Mouse (Mus musculus) hindbrain, postnatal 0 days (tissue): Measurements from ENCODE around the gene Pkp3. TPM values are rescaled to one million over a fixed set of nuclear protein-coding genes. Genes with fewer than 3 reads are reported as not detected.

Experiments
- ATAC-seq: fragments of 200-750 bp; cut with Nextera tagmentation; 2 replicates; pipeline ENCODE4 v1.8.0; 2017; ENCODE audit warnings: mild to moderate bottlenecking, moderate TSS enrichment, moderate library complexity
- DNase-seq: peaks from one replicate; pipeline ENCODE4 v3.0.0-alpha.2; 2015; ENCODE audit warnings: low spot score
- H3K27ac ChIP-seq: fragments of 300-500 bp; sonication (generic); 2 replicates; pipeline ENCODE4 v1.5.1; 2014; ENCODE audit warnings: mild to moderate bottlenecking
- H3K27me3 ChIP-seq: fragments of 300-500 bp; sonication (generic); 2 replicates; pipeline ENCODE4 v1.6.1; 2014; ENCODE audit warnings: low read length, mixed read lengths; ENCODE audit not compliant: insufficient read depth
- H3K36me3 ChIP-seq: fragments of 300-500 bp; sonication (generic); 2 replicates; pipeline ENCODE4 v1.6.1; 2014; ENCODE audit warnings: low read length, mixed read lengths; ENCODE audit not compliant: insufficient read depth
- H3K4me1 ChIP-seq: fragments of 300-500 bp; sonication (generic); 2 replicates; pipeline ENCODE4 v1.6.1; 2014; ENCODE audit warnings: antibody characterized with exemption, low read length, mixed read lengths; ENCODE audit not compliant: insufficient read depth
- H3K4me2 ChIP-seq: fragments of 300-500 bp; sonication (generic); 2 replicates; pipeline ENCODE4 v1.6.1; 2014; ENCODE audit warnings: low read depth, mild to moderate bottlenecking, low read length, moderate library complexity, mixed read lengths
- H3K4me3 ChIP-seq: fragments of 300-500 bp; sonication (generic); 2 replicates; pipeline ENCODE4 v1.5.1; 2014; ENCODE audit warnings: low read length
- H3K9ac ChIP-seq: fragments of 300-500 bp; sonication (generic); replicated peaks from 2 replicates; pipeline ENCODE4 v1.6.1; 2014; ENCODE audit warnings: mild to moderate bottlenecking, low read length, moderate library complexity, mixed read lengths
- H3K9me3 ChIP-seq: fragments of 300-500 bp; sonication (generic); 2 replicates; pipeline ENCODE4 v1.6.1; 2016; ENCODE audit warnings: low read length, mixed read lengths
- CTCF ChIP-seq: IDR thresholded peaks from 2 replicates; pipeline ENCODE4 v1.5.1; 2016; ENCODE audit warnings: antibody characterized with exemption, control low read depth, low read depth
- WGBS: fragments of 180-500 bp; shearing (Covaris S2); extraction: QIAGEN DNeasy Blood & Tissue Kit; methylation state at CpG from one replicate; pipeline ENCODE4 v1.1.7; 2014; 5-methylcytosine and 5-hydroxymethylcytosine counted together
- polyA plus RNA-seq: library from polyadenylated mRNA; unstranded; fragments of >200 nt; fragmentation: Nextera tagmentation; extraction: Ambion mirVana; gene quantifications from 2 replicates; pipeline ENCODE4 v1.2.1, GENCODE M21; 2015
- total RNA-seq: library from RNA; depleted of rRNA; stranded (reverse); fragments of >200 nt; gene quantifications from 2 replicates; pipeline ENCODE4 v1.2.3, GENCODE M21; 2014

Pkp3 gene
- total and polyA plus RNA-seq, 2 experiments from 2014 or later = 0.29 to 0.58 TPM

GRCm38 (mm10) chr7:141099911-141100691, 22.1 kb downstream of the Pkp3 start, which contains the start of gene Sigirr:
Gene Sigirr (minus strand): TSS chr7:141100572.
- ATAC-seq = peak; percentile 79
- 1% methylated on average over 56 of the region's 56 CpGs for WGBS
- Histone ChIP-seq H3K9ac (peak within 1 kb of the TSS; percentile 28; the same call in 1 of the 2 replicates), H3K27ac (no peak within 1 kb of the TSS), H3K36me3 (no peaks in the 10 kb centered on the region), H3K4me3 (peak within 1 kb of the TSS; percentile 43), H3K4me1 (peaks cover 4% of the 10 kb centered on the region), H3K9me3 (no peaks in the 10 kb centered on the region), H3K4me2 (peak within 1 kb of the TSS; percentile 63), H3K27me3 (0 out of 2 replicates have a peak, but pooled peaks cover 7% of the 10 kb centered on the region)
- DNase-seq = peak; percentile 69
- TF ChIP-seq CTCF = no peak

GRCm38 (mm10) chr7:141103161-141103560, 25.1 kb downstream of the Pkp3 start:
- no peaks in the 10 kb centered on the region for H3K36me3 ChIP-seq
- 77% methylated on average over 3 of the region's 3 CpGs for WGBS
- H3K27me3 ChIP-seq = 0 out of 2 replicates have a peak, but pooled peaks cover 7% of the 10 kb centered on the region

GRCm38 (mm10) chr7:141115874-141116273, 37.9 kb downstream of the Pkp3 start:
- no peaks in the 10 kb centered on the region for H3K4me1 ChIP-seq
- WGBS = 83% methylated on average over 9 of the region's 9 CpGs
- no peak for TF ChIP-seq CTCF

More at GRCm38 (mm10) chr7:141103161-141103560, 25.1 kb downstream of the Pkp3 start:
- H3K27ac ChIP-seq = no peak overlapping the region
- no peak overlapping the region for H3K4me2 ChIP-seq
- ATAC-seq = no peak
- H3K9ac ChIP-seq = no peak overlapping the region
- H3K4me3 ChIP-seq = no peak overlapping the region
- no peaks in the 10 kb centered on the region for H3K9me3 ChIP-seq
- TF ChIP-seq CTCF = no peak
- no peak for DNase-seq
- H3K4me1 ChIP-seq = peaks cover 4% of the 10 kb centered on the region

GRCm38 (mm10) chr7:141117636-141118035, 39.6 kb downstream of the Pkp3 start, which contains the start of gene Ano9:
Gene Ano9 (minus strand): TSS chr7:141117806.
- ATAC-seq (no peak), DNase-seq (no peak)
- 24% methylated on average over 9 of the region's 9 CpGs for WGBS
- H3K4me2 ChIP-seq = no peak within 1 kb of the TSS
- no peaks in the 10 kb centered on the region for H3K4me1 ChIP-seq
- no peak within 1 kb of the TSS for H3K9ac ChIP-seq
- H3K9me3 ChIP-seq = no peaks in the 10 kb centered on the region
- H3K27ac ChIP-seq = no peak within 1 kb of the TSS
- H3K27me3 ChIP-seq = no peaks in the 10 kb centered on the region
- no peak within 1 kb of the TSS for H3K4me3 ChIP-seq
- TF ChIP-seq CTCF = no peak
- H3K36me3 ChIP-seq = no peaks in the 10 kb centered on the region

More at GRCm38 (mm10) chr7:141115874-141116273, 37.9 kb downstream of the Pkp3 start:
- Histone ChIP-seq H3K4me2 (no peak overlapping the region), H3K9ac (no peak overlapping the region), H3K27ac (no peak overlapping the region), H3K36me3 (no peaks in the 10 kb centered on the region), H3K4me3 (no peak overlapping the region), H3K27me3 (no peaks in the 10 kb centered on the region), H3K9me3 (no peaks in the 10 kb centered on the region)
- DNase-seq (no peak), ATAC-seq (no peak)

GRCm38 (mm10) chr7:141119487-141119886, 41.5 kb downstream of the Pkp3 start:
- 71% methylated on average over 3 of the region's 3 CpGs for WGBS
- H3K9me3 ChIP-seq = no peaks in the 10 kb centered on the region
- H3K4me2 ChIP-seq = no peak overlapping the region
- H3K36me3 ChIP-seq = no peaks in the 10 kb centered on the region
- no peaks in the 10 kb centered on the region for H3K27me3 ChIP-seq
- H3K4me1 ChIP-seq = no peaks in the 10 kb centered on the region
- DNase-seq (peak; percentile 5), ATAC-seq (no peak)
- H3K27ac ChIP-seq = no peak overlapping the region
- H3K4me3 ChIP-seq = no peak overlapping the region
- no peak for TF ChIP-seq CTCF
- H3K9ac ChIP-seq = no peak overlapping the region

GRCm38 (mm10) chr7:141120605-141121004, 42.6 kb downstream of the Pkp3 start:
- no peak overlapping the region for H3K9ac ChIP-seq

GRCm38 (mm10) chr7:141121051-141121531, 43.1 kb downstream of the Pkp3 start:
- Histone ChIP-seq H3K4me3 (no peak overlapping the region), H3K36me3 (no peaks in the 10 kb centered on the region), H3K9me3 (no peaks in the 10 kb centered on the region), H3K4me2 (no peak overlapping the region), H3K27ac (no peak overlapping the region), H3K4me1 (no peaks in the 10 kb centered on the region), H3K9ac (no peak overlapping the region), H3K27me3 (no peaks in the 10 kb centered on the region)
- no peak for TF ChIP-seq CTCF
- 79% methylated on average over 5 of the region's 5 CpGs for WGBS
- ATAC-seq (no peak), DNase-seq (no peak)

More at GRCm38 (mm10) chr7:141120605-141121004, 42.6 kb downstream of the Pkp3 start:
- Histone ChIP-seq H3K27me3 (no peaks in the 10 kb centered on the region), H3K4me2 (no peak overlapping the region), H3K4me3 (no peak overlapping the region), H3K4me1 (no peaks in the 10 kb centered on the region), H3K36me3 (no peaks in the 10 kb centered on the region), H3K27ac (no peak overlapping the region), H3K9me3 (no peaks in the 10 kb centered on the region)
- 87% methylated on average over 3 of the region's 3 CpGs for WGBS
- TF ChIP-seq CTCF = no peak
- no peak for DNase-seq
- no peak for ATAC-seq
